Mouse (Mus musculus) embryonic fibroblast, embryonic 13.5 days (primary cell): Measurements from ENCODE around the gene Chrna4.

ENCODE experiments used
- CTCF ChIP-seq: IDR thresholded peaks from 2 replicates; pipeline ENCODE4 v1.5.1; 2011; ENCODE audit warnings: mild to moderate bottlenecking, control low read depth, low read length, moderate library complexity, borderline replicate concordance; ENCODE audit not compliant: insufficient read depth
- POLR2A ChIP-seq: IDR thresholded peaks from 2 replicates; pipeline ENCODE4 v1.6.1; 2011; ENCODE audit warnings: low read depth, mild to moderate bottlenecking, control low read depth, low read length, moderate library complexity

- TF ChIP-seq POLR2A (no peak), CTCF (no peak)
These were observed 4.0 kb downstream of the Chrna4 start for GRCm38 (mm10) chr2:181039356-181039680.
